Mouse (Mus musculus) neural tube, embryonic 13.5 days (tissue): ENCODE measurements around the gene Kcna7. TPM values are rescaled to one million over a fixed set of nuclear protein-coding genes. Genes with fewer than 3 reads are reported as not detected.
"Not testable (repeated sequence)": the region's sequence is repeated elsewhere in the genome, so short reads cannot be mapped to it uniquely, and the experiment has no call there.

Source experiments
- ATAC-seq: fragments of 200-750 bp; cut with Nextera tagmentation; 2 replicates; pipeline ENCODE4 v1.8.0; 2017; ENCODE audit warnings: low read depth, mild to moderate bottlenecking, moderate TSS enrichment, moderate library complexity
- H3K27ac ChIP-seq: fragments of 300-500 bp; sonication (generic); replicated peaks from 2 replicates; pipeline ENCODE4 v1.5.1; 2015; ENCODE audit warnings: moderate library complexity, mild to moderate bottlenecking, inconsistent platforms
- H3K27me3 ChIP-seq: fragments of 300-500 bp; sonication (generic); 2 replicates; pipeline ENCODE4 v1.6.1; 2015; ENCODE audit warnings: mild to moderate bottlenecking, inconsistent platforms
- H3K36me3 ChIP-seq: fragments of 300-500 bp; sonication (generic); 2 replicates; pipeline ENCODE4 v1.6.1; 2015; ENCODE audit warnings: mild to moderate bottlenecking, inconsistent platforms
- H3K4me1 ChIP-seq: fragments of 300-500 bp; sonication (generic); replicated peaks from 2 replicates; pipeline ENCODE4 v1.6.1; 2015; ENCODE audit warnings: inconsistent platforms
- H3K4me2 ChIP-seq: fragments of 300-500 bp; sonication (generic); 2 replicates; pipeline ENCODE4 v1.6.1; 2015; ENCODE audit warnings: inconsistent platforms, mild to moderate bottlenecking, moderate library complexity
- H3K4me3 ChIP-seq: fragments of 300-500 bp; sonication (generic); 2 replicates; pipeline ENCODE4 v1.5.1; 2015; ENCODE audit warnings: mild to moderate bottlenecking, inconsistent platforms
- H3K9ac ChIP-seq: fragments of 300-500 bp; sonication (generic); 2 replicates; pipeline ENCODE4 v1.6.1; 2015; ENCODE audit warnings: moderate library complexity, mild to moderate bottlenecking, inconsistent platforms
- H3K9me3 ChIP-seq: fragments of 300-500 bp; sonication (generic); 2 replicates; pipeline ENCODE4 v1.6.1; 2016; ENCODE audit warnings: inconsistent platforms
- WGBS: fragments of 180-500 bp; shearing (Covaris S2); methylation state at CpG from one replicate; pipeline ENCODE4 v1.1.7; 2015; 5-methylcytosine and 5-hydroxymethylcytosine counted together
- polyA plus RNA-seq: library from polyadenylated mRNA; unstranded; fragments of >200 nt; fragmentation: Nextera tagmentation; extraction: Ambion mirVana; gene quantifications from 2 replicates; pipeline ENCODE4 v1.2.1, GENCODE M21; 2015

Kcna7 gene
- polyA plus RNA-seq: not detected in 2 replicates

GRCm38 (mm10) chr7:45405091-45406075 lies at the start of gene Kcna7:
Gene Kcna7 (plus strand): TSS chr7:45405653.
- no peaks in the 10 kb centered on the region for H3K36me3 ChIP-seq
- H3K9ac ChIP-seq: 0 out of 2 replicates have a peak within 1 kb of the TSS, but pooled peaks have one; percentile 52
- H3K4me1 ChIP-seq: peaks cover 8% of the 10 kb centered on the region
- peaks cover 57% of the 10 kb centered on the region for H3K27me3 ChIP-seq
- H3K4me2 ChIP-seq: peak within 1 kb of the TSS; percentile 52
- H3K9me3 ChIP-seq: no peaks in the 10 kb centered on the region
- WGBS: 11% methylated on average over 28 of the region's 28 CpGs
- H3K27ac ChIP-seq: no peak within 1 kb of the TSS
- peak within 1 kb of the TSS; percentile 35 for H3K4me3 ChIP-seq
- no peak for ATAC-seq

- Histone ChIP-seq H3K9ac (no peak overlapping the region), H3K4me3 (no peak overlapping the region), H3K9me3 (no peaks in the 10 kb centered on the region), H3K27ac (no peak overlapping the region), H3K4me1 (peaks cover 2% of the 10 kb centered on the region; the same call in 1 of the 2 replicates), H3K36me3 (peaks cover 74% of the 10 kb centered on the region), H3K4me2 (no peak overlapping the region), H3K27me3 (no peaks in the 10 kb centered on the region)
- 62% methylated on average over 13 of the region's 13 CpGs for WGBS
- no peak for ATAC-seq
Observed at GRCm38 (mm10) chr7:45356087-45356486, 49.4 kb upstream of the Kcna7 start.

- Histone ChIP-seq H3K36me3 (peaks cover 49% of the 10 kb centered on the region), H3K4me1 (peaks cover 23% of the 10 kb centered on the region), H3K27me3 (peaks cover 21% of the 10 kb centered on the region)
- not testable (repeated sequence) for ATAC-seq, H3K27ac ChIP-seq, H3K4me3 ChIP-seq, H3K4me2 ChIP-seq, H3K9me3 ChIP-seq, H3K9ac ChIP-seq
- WGBS: 64% methylated on average over 9 of the region's 11 CpGs
Observed at GRCm38 (mm10) chr7:45359081-45359480, 46.4 kb upstream of the Kcna7 start.

- H3K9ac ChIP-seq: no peak overlapping the region
- peaks cover 38% of the 10 kb centered on the region for H3K4me1 ChIP-seq
- peak; percentile 4 for ATAC-seq
- no peaks in the 10 kb centered on the region for H3K9me3 ChIP-seq
- H3K27me3 ChIP-seq: peaks cover 36% of the 10 kb centered on the region
- 49% methylated on average over 18 of the region's 18 CpGs for WGBS
- H3K4me3 ChIP-seq: no peak overlapping the region
- H3K27ac ChIP-seq: no peak overlapping the region
- H3K4me2 ChIP-seq: peak overlapping the region; percentile 87; the same call in 1 of the 2 replicates
- peaks cover 35% of the 10 kb centered on the region for H3K36me3 ChIP-seq
Observed at GRCm38 (mm10) chr7:45360404-45361125, 44.9 kb upstream of the Kcna7 start.

- peak; percentile 83 for ATAC-seq
- Histone ChIP-seq H3K9me3 (no peaks in the 10 kb centered on the region), H3K27ac (peak overlapping the region; percentile 70)
Observed at GRCm38 (mm10) chr7:45361243-45361804, 44.1 kb upstream of the Kcna7 start.

GRCm38 (mm10) chr7:45362801-45363200 lies 42.7 kb upstream of the Kcna7 start:
- ATAC-seq: no peak
- Histone ChIP-seq H3K27me3 (peaks cover 37% of the 10 kb centered on the region), H3K4me1 (peaks cover 50% of the 10 kb centered on the region), H3K27ac (no peak overlapping the region), H3K36me3 (peaks cover 14% of the 10 kb centered on the region), H3K9me3 (no peaks in the 10 kb centered on the region), H3K9ac (no peak overlapping the region), H3K4me2 (no peak overlapping the region; the same call in 1 of the 2 replicates), H3K4me3 (0 out of 2 replicates have a peak overlapping the region, but pooled peaks have one; percentile 5)
- WGBS: 7% methylated on average over 13 of the region's 13 CpGs

More at GRCm38 (mm10) chr7:45361243-45361804, 44.1 kb upstream of the Kcna7 start:
- WGBS: under 1% methylated on average over 43 of the region's 43 CpGs
- peak overlapping the region; percentile 48 for H3K4me3 ChIP-seq
- peaks cover 45% of the 10 kb centered on the region for H3K4me1 ChIP-seq
- H3K27me3 ChIP-seq: peaks cover 37% of the 10 kb centered on the region
- peak overlapping the region; percentile 79 for H3K9ac ChIP-seq
- peaks cover 29% of the 10 kb centered on the region for H3K36me3 ChIP-seq
- H3K4me2 ChIP-seq: peak overlapping the region; percentile 87

- H3K9ac ChIP-seq: no peak overlapping the region
- H3K9me3 ChIP-seq: no peaks in the 10 kb centered on the region
- peaks cover 45% of the 10 kb centered on the region for H3K27me3 ChIP-seq
- H3K27ac ChIP-seq: no peak overlapping the region
- H3K4me3 ChIP-seq: no peak overlapping the region
- H3K4me2 ChIP-seq: no peak overlapping the region
- ATAC-seq: no peak
- WGBS: 86% methylated on average over 2 of the region's 2 CpGs
- H3K36me3 ChIP-seq: peaks cover 5% of the 10 kb centered on the region
- H3K4me1 ChIP-seq: peaks cover 62% of the 10 kb centered on the region
Observed at GRCm38 (mm10) chr7:45363983-45364382, 41.5 kb upstream of the Kcna7 start.

GRCm38 (mm10) chr7:45365742-45366651 lies 39.5 kb upstream of the Kcna7 start:
- H3K9me3 ChIP-seq: no peaks in the 10 kb centered on the region
- H3K4me1 ChIP-seq: peaks cover 81% of the 10 kb centered on the region
- peaks cover 56% of the 10 kb centered on the region for H3K27me3 ChIP-seq
- H3K9ac ChIP-seq: peak overlapping the region; percentile 95
- H3K27ac ChIP-seq: peak overlapping the region; percentile 83
- no peak for ATAC-seq
- H3K4me3 ChIP-seq: peak overlapping the region; percentile 82
- no peaks in the 10 kb centered on the region for H3K36me3 ChIP-seq
- peak overlapping the region; percentile 87 for H3K4me2 ChIP-seq
- 3% methylated on average over 35 of the region's 35 CpGs for WGBS

GRCm38 (mm10) chr7:45366652-45367019 lies 38.8 kb upstream of the Kcna7 start, which contains the start of gene Ppfia3:
Gene Ppfia3 (minus strand): TSS chr7:45367019.
- H3K4me1 ChIP-seq: peaks cover 80% of the 10 kb centered on the region
- no peaks in the 10 kb centered on the region for H3K9me3 ChIP-seq
- H3K36me3 ChIP-seq: peaks cover 2% of the 10 kb centered on the region
- H3K27me3 ChIP-seq: peaks cover 56% of the 10 kb centered on the region
- peak within 1 kb of the TSS; percentile 93 for H3K27ac ChIP-seq
- 0% methylated on average over 26 of the region's 26 CpGs for WGBS
- ATAC-seq: peak; percentile 41
- H3K9ac ChIP-seq: peak within 1 kb of the TSS; percentile 95
- H3K4me2 ChIP-seq: peak within 1 kb of the TSS; percentile 87
- peak within 1 kb of the TSS; percentile 82 for H3K4me3 ChIP-seq

GRCm38 (mm10) chr7:45367020-45367880 lies 38.2 kb upstream of the Kcna7 start:
- Histone ChIP-seq H3K9me3 (no peaks in the 10 kb centered on the region), H3K4me1 (peaks cover 74% of the 10 kb centered on the region), H3K36me3 (peaks cover 9% of the 10 kb centered on the region), H3K4me3 (peak overlapping the region; percentile 82), H3K27ac (peak overlapping the region; percentile 93), H3K9ac (peak overlapping the region; percentile 95), H3K4me2 (peak overlapping the region; percentile 87), H3K27me3 (peaks cover 52% of the 10 kb centered on the region)
- peak; percentile 87 for ATAC-seq
- WGBS: under 1% methylated on average over 68 of the region's 70 CpGs
